Mouse (Mus musculus) gonadal fat pad, adult 2 months (tissue): ENCODE data around the gene Tldc1. TPM values are rescaled to one million over a fixed set of nuclear protein-coding genes. Genes with fewer than 3 reads are reported as not detected.

Experiments
- DNase-seq: peaks from one replicate; pipeline ENCODE4 v3.0.0-alpha.2; 2012; ENCODE audit warnings: low read depth
- polyA plus RNA-seq: library from polyadenylated mRNA; depleted of rRNA; stranded (reverse); fragments of >200 nt; gene quantifications from 2 replicates; pipeline ENCODE4 v1.2.3, GENCODE M21; 2012; rRNA removed

Gene Tldc1
- polyA plus RNA-seq, 1 experiment = 9.9 TPM

DNA sequence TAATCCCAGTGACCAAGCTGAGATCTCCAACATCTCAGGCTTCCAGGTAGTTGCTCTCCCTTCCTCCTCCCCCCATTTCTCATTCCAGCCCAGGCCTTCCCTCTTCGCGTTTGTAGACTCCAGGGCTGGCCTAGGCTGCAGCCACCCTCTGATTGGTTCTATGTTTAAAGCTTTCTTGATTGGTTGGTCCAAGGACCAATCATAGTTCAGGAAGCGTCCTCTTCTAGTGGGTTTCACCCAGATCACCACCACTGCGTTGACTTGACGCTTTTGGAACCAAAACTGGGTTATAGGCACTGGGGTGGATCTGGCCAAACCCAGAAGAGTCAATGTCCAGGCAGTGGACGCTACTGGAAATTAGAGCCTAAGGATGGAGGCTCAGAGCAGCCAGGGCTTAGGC is 55.9 kb downstream of the Tldc1 start:
- DNase-seq = no peak

DNA sequence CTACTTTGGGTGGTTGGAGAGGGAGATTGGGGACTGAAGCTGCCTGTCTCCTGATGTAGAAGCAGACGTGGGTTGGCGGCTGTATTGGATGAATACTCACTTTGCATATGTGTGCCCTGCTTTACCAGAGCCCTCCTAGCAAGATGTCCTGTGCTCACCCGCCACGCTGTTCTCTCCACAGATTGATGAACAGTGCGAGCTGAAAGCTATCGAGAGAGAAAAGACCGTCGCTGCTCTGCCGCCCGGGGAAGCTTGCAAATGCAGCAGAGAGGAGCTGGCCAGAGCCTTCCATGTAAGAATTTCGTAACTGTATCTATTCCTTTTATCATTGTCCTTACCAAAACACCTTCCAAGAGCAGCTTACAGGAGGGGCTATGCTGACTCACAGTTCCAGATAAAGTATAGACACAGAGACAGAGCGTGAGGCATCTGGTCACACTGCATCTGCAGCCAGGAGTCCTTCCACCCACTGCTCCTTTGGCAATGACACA is 59.2 kb downstream of the Tldc1 start:
- DNase-seq = no peak

GRCm38 (mm10) chr8:119717765-119718164 is 60.5 kb downstream of the Tldc1 start:
- no peak for DNase-seq

- DNase-seq = no peak
These were observed 61.4 kb downstream of the Tldc1 start for GRCm38 (mm10) chr8:119716730-119717299.

DNA sequence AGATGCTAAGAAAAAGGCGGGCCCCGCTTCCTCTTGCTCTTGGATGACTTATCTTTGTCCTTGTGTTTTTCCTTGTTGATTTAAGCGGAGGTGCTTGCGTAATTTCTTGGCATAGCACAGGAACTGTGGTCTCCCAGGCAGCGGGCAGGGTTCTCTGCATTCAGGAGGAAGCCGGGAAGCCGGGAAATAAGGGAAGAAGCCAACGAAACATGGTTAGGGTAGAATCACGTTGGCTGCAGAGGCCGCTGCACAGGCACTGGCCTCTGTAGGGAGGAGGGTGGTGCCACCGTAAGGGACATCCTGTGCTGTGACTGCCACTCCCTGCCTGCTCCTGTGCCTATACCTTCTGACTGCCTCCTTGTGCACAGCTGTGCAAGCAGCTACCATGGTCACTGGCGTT is 63.0 kb downstream of the Tldc1 start:
- no peak for DNase-seq

- no peak for DNase-seq
These were observed 64.8 kb downstream of the Tldc1 start for GRCm38 (mm10) chr8:119713421-119713820.

GRCm38 (mm10) chr8:119712226-119712625 is 66.0 kb downstream of the Tldc1 start:
- no peak for DNase-seq

Other genes with a start within 250 kb of the Tldc1 start
- gene Mbtps1, start 219.7 kb downstream of the Tldc1 start, polyA plus RNA-seq = 103 and 107 TPM in 2 replicates
- gene Hsdl1, start 203.2 kb downstream of the Tldc1 start, polyA plus RNA-seq = 26.2 and 28.6 TPM in 2 replicates
- gene Dnaaf1, start 203.2 kb downstream of the Tldc1 start, polyA plus RNA-seq = 2.0 and 4.0 TPM in 2 replicates
- gene Taf1c, start 173.2 kb downstream of the Tldc1 start, polyA plus RNA-seq = 13.6 and 17.8 TPM in 2 replicates
- 0.33 and 0.36 TPM in 2 replicates for gene Adad2, start 165.7 kb downstream of the Tldc1 start, polyA plus RNA-seq
- 3.7 and 5.2 TPM in 2 replicates for gene Kcng4, start 142.7 kb downstream of the Tldc1 start, polyA plus RNA-seq
- gene Wfdc1, start 112.1 kb downstream of the Tldc1 start, polyA plus RNA-seq = 41.3 and 52.5 TPM in 2 replicates
- 0.38 and 0.49 TPM in 2 replicates for gene Atp2c2, start 78.4 kb downstream of the Tldc1 start, polyA plus RNA-seq
- gene Cotl1, start 62.1 kb upstream of the Tldc1 start, polyA plus RNA-seq = 81.5 and 109 TPM in 2 replicates
- gene Klhl36, start 83.8 kb upstream of the Tldc1 start, polyA plus RNA-seq = 23.8 and 26.3 TPM in 2 replicates
- gene Usp10, start 131.9 kb upstream of the Tldc1 start, polyA plus RNA-seq = 44.4 and 87.8 TPM in 2 replicates
- 85.6 and 119 TPM in 2 replicates for gene Gm20388, start 132.4 kb upstream of the Tldc1 start, polyA plus RNA-seq
- gene Crispld2, start 214.0 kb upstream of the Tldc1 start, polyA plus RNA-seq = 36.5 and 48.8 TPM in 2 replicates